Mouse (Mus musculus): Measurements from ENCODE around the gene Vmn1r210.
"Not testable (repeated sequence)": the region's sequence is repeated elsewhere in the genome, so short reads cannot be mapped to it uniquely, and the experiment has no call there.

The Vmn1r210 gene

DNA sequence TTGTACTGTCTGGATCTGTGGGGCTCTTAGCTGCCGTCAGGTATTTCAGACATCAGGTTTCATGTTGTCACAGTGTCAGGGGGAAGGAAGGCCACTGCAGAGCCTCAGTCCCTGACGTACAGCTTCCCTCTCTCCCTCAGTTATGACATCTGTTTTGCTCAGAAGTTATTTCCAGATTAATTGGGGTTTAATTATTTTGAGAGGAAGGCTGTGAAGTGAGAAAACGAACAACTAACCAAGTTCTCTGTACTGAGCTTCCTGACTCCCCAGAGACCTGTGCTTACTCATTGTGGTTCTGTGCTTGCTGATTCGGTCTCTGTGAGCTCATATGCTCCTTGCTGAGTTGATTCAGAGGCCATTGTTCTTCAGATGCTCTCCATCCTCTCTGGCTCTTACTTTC is at the start of gene Vmn1r210:
Gene Vmn1r210, minus strand, starts transcription at position 101 of the 400 bp plus-strand sequence.
- DNase-seq (ENCODE audit: low spot score in 2 of 2), result no peak

DNA sequence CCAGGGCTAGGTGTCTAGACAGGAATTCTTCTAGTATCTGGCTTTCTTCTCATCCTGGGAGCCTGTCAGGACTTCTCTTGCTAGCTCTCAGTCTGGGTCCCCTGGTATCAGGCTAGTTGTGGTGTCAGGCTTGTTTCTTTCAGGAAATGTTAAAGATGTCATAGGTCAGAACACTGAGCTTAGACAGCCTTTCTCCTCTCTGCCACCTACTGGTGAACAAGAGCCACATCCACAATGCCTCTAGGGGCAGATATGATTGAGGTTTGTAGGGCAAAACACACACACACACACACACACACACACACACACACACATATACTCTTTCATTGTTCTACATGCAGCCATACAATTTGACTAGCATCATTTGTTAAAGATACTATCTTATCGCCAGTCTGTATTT is 48.1 kb upstream of the Vmn1r210 start:
- no peak for DNase-seq (ENCODE audit: low spot score in 2 of 2)

DNA sequence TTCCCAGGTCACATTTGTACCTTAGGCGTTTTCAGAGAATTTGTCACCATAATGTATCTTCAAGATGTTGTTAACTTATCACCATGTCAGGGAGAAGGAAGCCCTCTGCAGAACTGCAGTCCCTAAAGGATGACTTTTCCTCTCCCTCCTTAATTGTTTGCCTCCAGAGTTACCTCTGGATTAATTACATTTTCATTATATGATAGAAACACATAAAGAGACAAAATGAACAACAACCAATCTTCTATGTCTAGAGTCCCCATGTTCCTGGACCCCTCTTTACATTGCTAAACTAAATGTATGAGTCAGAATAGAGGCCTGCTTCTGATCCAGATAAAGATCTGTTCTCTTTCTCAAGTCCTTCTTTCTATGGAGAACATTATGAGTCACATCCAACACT is 26.3 kb upstream of the Vmn1r210 start, which contains the start of gene Vmn1r211:
Gene Vmn1r211, minus strand, starts transcription at position 101 of the 400 bp plus-strand sequence.
- DNase-seq (ENCODE audit: low spot score in 2 of 2), result no peak

DNA sequence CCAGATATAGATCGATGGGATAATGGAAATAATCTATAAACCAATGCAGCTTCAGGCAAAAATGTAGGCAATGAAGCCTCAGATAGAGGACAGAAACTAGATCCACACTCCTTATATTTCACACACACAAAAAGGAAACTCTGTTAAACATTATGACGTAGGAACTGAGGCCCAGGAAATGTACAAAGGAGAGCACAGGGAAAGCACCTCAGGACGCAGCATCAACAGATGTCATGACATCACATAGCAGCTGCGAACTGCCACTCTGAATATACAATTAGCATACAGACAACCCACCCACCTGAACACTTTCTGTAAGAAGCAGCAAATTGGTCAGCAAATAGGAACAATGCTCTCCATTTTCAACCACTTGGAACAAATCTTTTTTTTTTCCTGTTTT is 23.6 kb upstream of the Vmn1r210 start:
- no peak for DNase-seq (ENCODE audit: low spot score in 2 of 2)

DNA sequence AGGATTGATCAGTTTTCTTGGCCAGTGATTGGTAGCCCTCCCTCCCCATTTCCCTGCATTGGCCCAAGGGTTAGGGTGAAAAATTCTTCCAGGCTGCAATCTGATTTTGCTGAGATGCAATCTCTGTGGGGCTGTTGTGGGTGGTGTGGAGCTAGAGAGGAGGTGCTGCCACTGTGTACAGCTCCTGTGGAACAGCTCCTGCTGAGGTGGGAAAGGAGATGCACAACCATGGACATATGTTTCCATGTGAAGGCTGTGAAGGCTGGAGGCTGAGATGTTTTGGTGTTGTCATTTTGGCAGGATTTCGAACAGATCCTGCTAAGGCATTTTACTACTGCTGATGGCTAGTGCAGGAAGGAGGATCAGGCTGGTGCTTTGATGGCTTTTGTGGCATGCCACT is 15.7 kb upstream of the Vmn1r210 start:
- DNase-seq (ENCODE audit: low spot score in 2 of 2), result no peak

DNA sequence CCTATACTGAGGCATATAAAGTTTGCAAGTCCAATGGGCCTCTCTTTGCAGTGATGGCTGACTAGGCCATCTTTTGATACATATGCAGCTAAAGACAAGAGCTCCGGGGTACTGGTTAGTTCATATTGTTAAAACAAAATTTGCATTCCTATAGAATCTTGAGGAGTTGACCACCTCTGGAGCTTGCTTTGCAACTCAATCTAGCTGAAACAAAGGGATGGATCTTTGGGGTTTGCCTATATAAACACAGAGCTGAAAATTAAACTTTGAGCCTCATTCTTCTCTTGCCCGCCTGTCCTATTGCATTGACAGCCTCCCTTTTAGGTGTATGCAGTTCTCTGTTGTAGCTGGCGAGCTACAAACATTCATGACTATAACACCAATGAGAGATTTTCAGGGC is 13.2 kb upstream of the Vmn1r210 start:
- DNase-seq (ENCODE audit: low spot score in 2 of 2), result not testable (repeated sequence)

DNA sequence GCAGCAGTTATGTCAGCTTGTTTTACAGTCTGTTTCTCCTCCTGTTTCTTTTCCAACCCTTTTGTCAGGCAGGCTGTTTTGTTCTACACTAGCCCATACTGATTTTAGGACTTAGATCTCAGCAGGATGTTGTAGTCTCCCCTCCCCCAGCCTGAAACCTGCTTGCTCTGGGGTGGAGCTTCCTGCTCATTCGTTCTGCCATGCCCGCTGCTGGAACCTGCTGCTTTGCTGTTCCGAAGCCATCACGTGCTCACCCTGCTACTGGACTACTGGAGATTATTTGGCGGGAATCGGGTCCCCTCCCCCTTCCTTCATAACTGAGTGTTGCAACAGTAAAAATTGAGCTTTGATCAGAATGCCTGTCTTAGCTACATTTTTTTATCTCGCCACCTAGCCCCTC is 1.8 kb downstream of the Vmn1r210 start:
- not testable (repeated sequence) for DNase-seq (ENCODE audit: low spot score in 2 of 2)

DNA sequence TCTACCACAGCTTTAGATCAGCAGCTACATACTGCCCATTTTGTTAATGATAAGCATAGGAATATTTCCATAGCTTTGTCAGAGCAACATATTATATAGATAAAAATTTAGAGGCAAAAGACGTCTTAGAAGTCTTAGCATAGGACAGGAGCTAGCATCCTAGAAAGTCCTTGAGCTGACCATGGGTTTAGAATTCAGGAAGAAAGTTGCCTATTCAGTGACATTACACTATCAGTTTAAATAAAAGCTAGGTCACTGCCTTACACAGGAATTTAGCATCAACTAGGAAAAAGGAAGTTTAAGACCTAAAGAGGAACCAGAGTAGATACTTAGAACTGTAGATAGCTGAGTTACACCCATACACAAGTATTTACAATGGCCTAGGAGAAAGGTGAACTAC is 9.5 kb downstream of the Vmn1r210 start:
- DNase-seq (ENCODE audit: low spot score in 2 of 2), result not testable (repeated sequence)

DNA sequence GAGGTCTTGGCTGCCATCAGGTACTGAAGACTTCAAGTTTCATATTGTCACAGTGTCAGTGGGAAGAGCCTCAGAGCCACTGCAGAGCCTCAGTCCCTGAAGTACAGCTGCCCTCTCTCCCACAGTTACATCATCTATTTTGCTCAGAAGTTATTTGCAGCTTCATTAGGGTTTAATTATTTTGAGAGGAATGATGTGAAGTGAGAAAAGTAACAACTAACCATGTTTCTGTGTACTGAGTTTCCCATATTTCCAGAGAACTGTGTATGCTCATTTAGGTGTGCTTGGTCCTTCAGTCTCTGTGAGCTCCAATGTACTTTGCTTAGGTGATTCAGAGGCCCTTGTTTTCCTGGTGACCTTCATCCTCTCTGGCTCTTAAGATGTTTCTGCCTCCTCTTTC is 21.6 kb downstream of the Vmn1r210 start, which contains the start of gene Vmn1r209:
Gene Vmn1r209, minus strand, starts transcription at position 101 of the 400 bp plus-strand sequence.
- DNase-seq (ENCODE audit: low spot score in 2 of 2), result not testable (repeated sequence)

DNA sequence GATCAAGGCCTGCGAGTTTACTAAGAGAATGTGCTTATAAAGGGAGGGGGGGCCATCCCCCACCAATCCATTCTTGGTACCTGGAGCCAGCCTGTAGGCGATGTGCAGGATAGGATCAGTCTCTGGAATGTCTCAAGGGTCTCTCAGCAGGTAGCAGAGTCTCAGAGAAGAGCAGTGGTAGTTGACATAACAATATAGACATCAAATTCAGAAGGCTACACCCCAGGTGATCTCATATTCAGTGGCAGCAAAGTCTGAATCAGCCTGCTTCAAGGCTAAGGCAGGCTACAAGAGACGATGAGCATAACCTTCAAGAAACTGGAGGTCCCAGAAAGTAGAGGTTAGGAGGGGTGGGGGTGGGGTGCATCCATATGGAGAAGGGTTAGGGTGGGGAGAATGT is 43.1 kb downstream of the Vmn1r210 start:
- not testable (repeated sequence) for DNase-seq (ENCODE audit: low spot score in 2 of 2)

DNA sequence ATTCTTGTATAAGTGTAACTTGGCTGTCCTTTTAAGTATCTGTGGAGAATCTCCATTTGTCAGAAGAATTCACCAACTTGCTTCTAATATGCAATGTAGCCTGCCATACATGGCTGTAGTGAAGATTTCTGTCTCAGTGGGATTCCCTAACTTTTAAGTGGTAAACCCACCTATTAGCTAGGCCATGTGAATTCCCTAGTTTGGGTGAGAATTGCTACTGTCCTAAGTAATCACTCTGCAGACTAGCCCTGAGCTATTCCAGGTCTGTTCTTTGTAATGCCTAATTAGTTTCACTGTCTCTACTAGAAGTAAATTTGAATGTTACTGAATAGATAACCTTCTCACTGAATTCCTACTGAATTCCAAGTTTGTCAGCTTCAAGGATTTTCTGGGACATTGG is 47.0 kb downstream of the Vmn1r210 start:
- not testable (repeated sequence) for DNase-seq (ENCODE audit: low spot score in 2 of 2)

DNA sequence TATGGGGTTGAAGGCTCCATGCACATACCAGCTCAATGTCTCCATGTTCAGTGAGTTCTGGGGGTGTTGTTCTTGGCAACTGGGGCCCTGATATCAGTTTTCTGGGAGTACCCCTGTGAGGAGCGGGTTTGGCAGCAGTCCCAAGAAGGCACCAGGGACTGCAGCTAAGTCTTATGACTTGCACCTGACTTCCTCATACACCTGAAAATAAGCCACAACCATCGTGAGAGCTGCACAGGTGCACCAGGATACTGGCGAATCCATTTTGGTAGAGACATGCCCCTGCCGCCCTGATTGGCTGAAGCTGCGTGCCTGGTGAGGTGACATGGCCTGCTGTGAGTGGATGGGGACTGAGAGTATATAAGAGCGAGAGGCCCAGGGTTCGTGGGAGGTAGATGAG is 53.8 kb downstream of the Vmn1r210 start, which contains the start of gene Vmn1r208:
Gene Vmn1r208, minus strand, starts transcription at position 101 of the 400 bp plus-strand sequence.
- not testable (repeated sequence) for DNase-seq (ENCODE audit: low spot score in 2 of 2)

All from urinary bladder, postnatal 4 days (tissue).